Mouse (Mus musculus): Measurements from ENCODE around the gene Dnajc25.

GRCm38 (mm10) chr4:59062526-59062925 is 67.7 kb downstream of the Dnajc25 start:
- TF ChIP-seq CTCF (IDR thresholded peaks at IDR 0.05; ENCODE audit: low read depth) (no peak), EP300 (IDR thresholded peaks at IDR 0.05; ENCODE audit: low read depth) (no peak)
